Mouse (Mus musculus): Measurements from ENCODE around the gene Chrm5. TPM values are rescaled to one million over a fixed set of nuclear protein-coding genes. Genes with fewer than 3 reads are reported as not detected.
A peak's percentile ranks its signal among the peaks of the same experiment; 100 is the strongest.

Chrm5 gene
- total and polyA plus RNA-seq, 2 experiments from 2014 or later = 1.5 to 2.8 TPM

DNA sequence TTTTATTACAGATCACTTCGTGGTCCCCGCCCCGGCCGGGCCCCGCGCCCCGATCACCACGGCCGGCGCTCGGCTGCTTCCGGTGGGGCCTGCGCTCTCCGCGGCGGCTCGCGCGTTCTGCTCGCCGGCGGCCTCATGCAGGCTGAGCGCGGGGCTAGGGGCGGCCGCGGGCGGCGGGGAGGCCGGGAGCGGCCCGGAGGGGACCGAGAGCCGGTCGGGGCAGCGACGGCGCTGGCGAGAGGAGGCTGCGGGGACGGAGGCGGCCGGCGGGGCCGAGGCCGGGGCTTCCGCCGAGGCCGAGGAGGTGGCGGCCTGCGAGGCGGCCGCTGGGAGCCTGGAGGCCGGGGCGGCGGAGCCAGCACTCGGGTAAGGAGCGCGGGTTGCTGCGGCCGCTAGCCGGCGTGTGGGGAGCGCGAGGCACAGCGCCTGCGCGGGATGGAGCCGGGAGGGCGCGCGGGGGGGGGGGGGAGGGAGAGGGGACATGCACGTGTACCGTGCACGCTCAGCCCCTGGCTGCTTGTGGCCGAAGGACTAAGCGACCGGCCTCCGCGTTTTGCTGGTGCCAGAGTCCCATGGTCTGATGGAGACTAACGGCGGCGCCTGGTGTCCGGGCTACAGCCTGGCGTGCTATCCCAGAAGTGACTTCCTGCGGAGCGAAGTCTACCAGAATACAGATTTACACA is 12.4 kb upstream of the Chrm5 start, which contains the start of gene Aven:
Gene Aven, plus strand, starts transcription at position 109 of the 683 bp plus-strand sequence.
- Histone ChIP-seq H3K4me1 (ENCODE audit: insufficient read depth, low read length) (no peaks in the 10 kb centered on the region), H3K27me3 (ENCODE audit: insufficient read depth, low read length) (no peaks in the 10 kb centered on the region), H3K4me3 (ENCODE audit: low read length) (peak within 1 kb of the TSS; percentile 81), H3K27ac (peak within 1 kb of the TSS; percentile 98), H3K9me3 (ENCODE audit: low read length) (no peaks in the 10 kb centered on the region), H3K4me2 (ENCODE audit: low read depth, low read length) (peak within 1 kb of the TSS; percentile 74), H3K36me3 (ENCODE audit: insufficient read depth, low read length) (no peaks in the 10 kb centered on the region), H3K9ac (replicated peaks; ENCODE audit: low read length) (peak within 1 kb of the TSS; percentile 98)
- DNase-seq (ENCODE audit: low spot score) (peak; percentile 91), ATAC-seq (peak; percentile 97)
- peak; percentile 10; the same call in 1 of the 2 replicates for TF ChIP-seq CTCF (IDR thresholded peaks at IDR 0.05; ENCODE audit: low read depth)
- 1% methylated on average over 57 of the region's 87 CpGs for WGBS

DNA sequence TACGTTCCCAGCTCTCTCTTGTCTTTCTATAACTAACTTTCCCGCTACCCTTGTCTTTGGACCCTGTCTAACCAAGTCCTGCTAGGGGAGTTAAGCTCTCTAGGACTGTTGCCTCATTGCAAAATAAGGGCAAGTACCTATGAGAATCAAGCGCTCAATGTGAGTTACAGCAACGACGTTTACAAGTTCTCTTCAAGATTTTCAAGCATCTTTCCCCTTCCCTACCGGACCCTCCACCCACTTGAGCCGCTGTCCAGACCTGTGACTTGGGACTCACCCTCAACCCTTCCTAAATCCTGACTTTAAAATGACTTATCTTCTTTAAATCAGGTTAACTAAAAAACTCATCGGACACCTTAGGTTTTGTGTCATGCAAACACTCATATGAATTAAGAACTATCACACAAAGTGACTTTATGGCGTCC is 11.9 kb upstream of the Chrm5 start:
- ATAC-seq (0 out of 2 replicates have a peak, but pooled peaks have one; percentile 4), DNase-seq (ENCODE audit: low spot score) (peak; percentile 40)
- TF ChIP-seq CTCF (IDR thresholded peaks at IDR 0.05; ENCODE audit: low read depth) = no peak
- peak overlapping the region; percentile 74 for H3K4me2 ChIP-seq (ENCODE audit: low read depth, low read length)
- WGBS = 4% methylated on average over 9 of the region's 9 CpGs
- no peaks in the 10 kb centered on the region for H3K9me3 ChIP-seq (ENCODE audit: low read length)
- peak overlapping the region; percentile 98 for H3K27ac ChIP-seq
- H3K4me1 ChIP-seq (ENCODE audit: insufficient read depth, low read length) = no peaks in the 10 kb centered on the region
- H3K4me3 ChIP-seq (ENCODE audit: low read length) = peak overlapping the region; percentile 81
- H3K27me3 ChIP-seq (ENCODE audit: insufficient read depth, low read length) = no peaks in the 10 kb centered on the region
- H3K9ac ChIP-seq (replicated peaks; ENCODE audit: low read length) = peak overlapping the region; percentile 98
- H3K36me3 ChIP-seq (ENCODE audit: insufficient read depth, low read length) = no peaks in the 10 kb centered on the region

DNA sequence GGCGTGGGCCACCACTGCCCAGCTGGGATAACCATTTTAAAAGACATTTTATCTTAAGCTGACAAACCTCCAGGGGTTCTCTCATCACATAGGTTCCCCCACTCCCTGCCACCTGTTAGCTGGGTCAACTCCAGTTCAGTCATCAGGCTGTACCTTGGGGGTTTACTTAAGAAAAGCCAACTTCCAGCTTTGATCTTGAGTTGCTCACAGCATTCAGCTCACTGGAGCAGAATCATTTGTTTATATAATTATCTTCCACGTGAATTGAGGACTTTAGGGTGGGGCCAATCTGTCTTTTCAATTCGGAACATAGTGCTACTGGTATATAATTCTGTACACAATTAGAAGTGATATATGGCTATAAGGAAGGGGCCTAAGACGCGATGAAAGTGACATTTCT is 11.1 kb upstream of the Chrm5 start:
- H3K9me3 ChIP-seq (ENCODE audit: low read length) = no peaks in the 10 kb centered on the region
- H3K4me2 ChIP-seq (ENCODE audit: low read depth, low read length) = no peak overlapping the region
- 62% methylated on average over 5 of the region's 5 CpGs for WGBS
- ATAC-seq (no peak), DNase-seq (ENCODE audit: low spot score) (no peak)
- no peaks in the 10 kb centered on the region for H3K27me3 ChIP-seq (ENCODE audit: insufficient read depth, low read length)
- H3K9ac ChIP-seq (replicated peaks; ENCODE audit: low read length) = no peak overlapping the region
- no peaks in the 10 kb centered on the region for H3K36me3 ChIP-seq (ENCODE audit: insufficient read depth, low read length)
- H3K4me3 ChIP-seq (ENCODE audit: low read length) = no peak overlapping the region
- TF ChIP-seq CTCF (IDR thresholded peaks at IDR 0.05; ENCODE audit: low read depth) = no peak
- H3K4me1 ChIP-seq (ENCODE audit: insufficient read depth, low read length) = no peaks in the 10 kb centered on the region
- H3K27ac ChIP-seq = no peak overlapping the region

DNA sequence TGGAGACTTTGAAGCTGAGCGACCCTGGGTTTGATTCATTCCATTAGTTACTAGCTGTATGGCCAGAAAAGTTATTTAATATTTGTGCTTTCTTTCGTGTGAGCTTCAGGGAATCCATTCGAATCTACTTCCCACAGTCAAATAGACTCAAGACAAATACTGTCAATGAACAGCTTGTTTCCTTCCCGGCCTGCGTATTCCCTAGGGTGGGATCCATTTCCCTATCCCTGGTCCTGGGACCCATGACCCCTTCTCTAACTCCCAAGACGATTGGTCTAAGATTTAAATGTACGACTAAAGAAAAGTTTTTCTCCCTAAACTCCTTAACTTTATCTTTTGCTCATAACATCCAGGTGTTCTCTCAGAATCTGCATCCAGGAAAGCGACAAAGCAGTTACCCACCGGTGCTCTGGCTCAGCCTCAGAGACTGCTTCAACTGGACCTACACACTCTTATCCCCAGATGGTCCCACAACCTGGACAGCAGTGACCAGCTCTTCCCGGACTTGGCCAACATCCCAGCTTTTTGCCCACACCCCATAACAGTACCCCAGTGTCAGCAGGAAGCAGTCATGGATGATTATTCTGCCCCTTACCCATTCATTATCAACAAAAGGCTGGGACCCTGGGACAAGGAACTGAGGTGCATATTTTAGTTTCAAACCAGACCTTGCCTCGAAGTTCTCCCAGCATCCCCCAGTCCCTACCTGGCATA is 10.1 kb upstream of the Chrm5 start:
- TF ChIP-seq CTCF (IDR thresholded peaks at IDR 0.05; ENCODE audit: low read depth) = no peak
- Histone ChIP-seq H3K4me3 (ENCODE audit: low read length) (no peak overlapping the region), H3K27me3 (ENCODE audit: insufficient read depth, low read length) (no peaks in the 10 kb centered on the region), H3K9ac (replicated peaks; ENCODE audit: low read length) (no peak overlapping the region), H3K4me1 (ENCODE audit: insufficient read depth, low read length) (no peaks in the 10 kb centered on the region), H3K9me3 (ENCODE audit: low read length) (no peaks in the 10 kb centered on the region), H3K36me3 (ENCODE audit: insufficient read depth, low read length) (no peaks in the 10 kb centered on the region), H3K27ac (no peak overlapping the region), H3K4me2 (ENCODE audit: low read depth, low read length) (no peak overlapping the region)
- WGBS = 72% methylated on average over 11 of the region's 11 CpGs
- DNase-seq (ENCODE audit: low spot score) (no peak), ATAC-seq (no peak)

DNA sequence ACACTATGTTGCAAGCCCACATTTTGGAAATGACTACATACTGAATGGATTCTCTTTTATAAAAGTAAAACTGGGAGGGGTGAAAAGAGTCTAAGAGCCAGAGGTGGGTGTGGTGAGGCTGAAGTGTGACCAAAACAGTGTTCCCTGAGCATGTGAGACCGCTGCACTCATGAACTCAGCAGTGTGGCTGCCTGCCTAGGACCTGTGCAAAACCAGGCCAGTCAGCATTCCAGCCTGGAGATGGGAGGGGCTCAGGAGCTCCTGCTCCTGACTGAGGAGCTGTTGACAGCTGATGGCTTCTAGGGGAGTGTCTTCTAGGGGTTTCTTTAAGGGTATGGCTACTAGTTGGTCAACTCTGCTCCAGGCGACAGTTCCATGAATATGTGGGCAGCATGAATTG is 4.3 kb upstream of the Chrm5 start:
- no peak for ATAC-seq
- H3K4me1 ChIP-seq (ENCODE audit: insufficient read depth, low read length) = no peaks in the 10 kb centered on the region
- H3K27me3 ChIP-seq (ENCODE audit: insufficient read depth, low read length) = no peaks in the 10 kb centered on the region
- no peak for DNase-seq (ENCODE audit: low spot score)
- H3K9me3 ChIP-seq (ENCODE audit: low read length) = no peaks in the 10 kb centered on the region
- WGBS = 70% methylated on average over 2 of the region's 2 CpGs
- no peak overlapping the region for H3K27ac ChIP-seq
- no peak overlapping the region for H3K4me2 ChIP-seq (ENCODE audit: low read depth, low read length)
- no peak overlapping the region for H3K9ac ChIP-seq (replicated peaks; ENCODE audit: low read length)
- H3K4me3 ChIP-seq (ENCODE audit: low read length) = no peak overlapping the region
- no peaks in the 10 kb centered on the region for H3K36me3 ChIP-seq (ENCODE audit: insufficient read depth, low read length)
- no peak for TF ChIP-seq CTCF (IDR thresholded peaks at IDR 0.05; ENCODE audit: low read depth)

DNA sequence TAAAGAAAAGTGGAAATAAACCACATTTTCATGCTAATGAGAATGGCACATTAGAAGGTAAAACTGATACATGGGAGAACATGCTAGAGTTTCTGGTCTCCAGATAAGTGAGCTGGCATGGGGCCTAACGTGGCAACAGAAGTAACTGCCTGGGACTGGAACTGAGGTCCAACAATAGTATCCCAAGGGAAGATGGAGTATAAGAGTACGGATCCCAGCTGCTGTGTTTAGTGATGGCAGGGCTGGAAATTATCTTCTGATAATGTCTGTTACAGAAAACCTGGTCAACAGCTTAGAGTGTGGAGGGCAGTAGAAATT is 2.7 kb upstream of the Chrm5 start:
- no peaks in the 10 kb centered on the region for H3K4me1 ChIP-seq (ENCODE audit: insufficient read depth, low read length)
- H3K9me3 ChIP-seq (ENCODE audit: low read length) = no peaks in the 10 kb centered on the region
- DNase-seq (ENCODE audit: low spot score) (no peak), ATAC-seq (no peak)
- H3K9ac ChIP-seq (replicated peaks; ENCODE audit: low read length) = no peak overlapping the region
- TF ChIP-seq CTCF (IDR thresholded peaks at IDR 0.05; ENCODE audit: low read depth) = no peak
- no peaks in the 10 kb centered on the region for H3K36me3 ChIP-seq (ENCODE audit: insufficient read depth, low read length)
- H3K4me3 ChIP-seq (ENCODE audit: low read length) = no peak overlapping the region
- 82% methylated on average over 2 of the region's 2 CpGs for WGBS
- no peak overlapping the region for H3K27ac ChIP-seq
- no peaks in the 10 kb centered on the region for H3K27me3 ChIP-seq (ENCODE audit: insufficient read depth, low read length)
- no peak overlapping the region for H3K4me2 ChIP-seq (ENCODE audit: low read depth, low read length)

Data from hindbrain, postnatal 0 days (tissue).